In genomic region chr16:91362616-91363272, GRCm38 (mm10) we compare ENCODE assay signal across 9 mouse cellular contexts. TPM values are rescaled to one million over a fixed set of nuclear protein-coding genes. Genes with fewer than 3 reads are reported as not detected.
DNase-seq lines count a peak whose midpoint lies in the region; ATAC-seq and TF ChIP-seq lines count a peak whose summit lies in the region.
"Had no signal": no experiment of that assay in that cellular context is flagged by ENCODE, and none has a peak within 500 bp of the region (broad histone marks: within the 10 kb centered on the region; RNA-seq: fewer than 3 reads in every experiment).

No protein-coding gene starts in this region.

- no peaks in the 10 kb centered on the region for H3K36me3 ChIP-seq in heart, postnatal 0 days (replicated peaks; ENCODE audit: control insufficient read depth, insufficient read depth, low read length)
- H3K36me3 ChIP-seq in liver, embryonic 14.5 days (replicated peaks; ENCODE audit: control insufficient read depth, insufficient read depth, low read depth) = no peaks in the 10 kb centered on the region
- H3K36me3 ChIP-seq: midbrain, embryonic 12.5 days had no signal

- H3K4me2 ChIP-seq in heart, postnatal 0 days (ENCODE audit: low read depth, low read length) = peak overlapping the region; percentile 17; the same call in 1 of the 2 replicates
- no peak overlapping the region for H3K4me2 ChIP-seq in liver, embryonic 14.5 days (ENCODE audit: low read depth)
- H3K4me2 ChIP-seq: midbrain, embryonic 12.5 days had no signal

- H3K27me3 ChIP-seq in heart, postnatal 0 days (ENCODE audit: control insufficient read depth, insufficient read depth, low read length) = no peaks in the 10 kb centered on the region
- H3K27me3 ChIP-seq in liver, embryonic 14.5 days (ENCODE audit: control insufficient read depth, insufficient read depth, low read length) = no peaks in the 10 kb centered on the region
- H3K27me3 ChIP-seq: midbrain, embryonic 12.5 days had no signal

- peak overlapping the region; percentile 75 for H3K27ac ChIP-seq in heart, postnatal 0 days (ENCODE audit: low read depth)
- peak overlapping the region; percentile 25 for H3K27ac ChIP-seq in liver, embryonic 14.5 days
- H3K27ac ChIP-seq: midbrain, embryonic 12.5 days had no signal

- no peak overlapping the region for H3K4me3 ChIP-seq in heart, postnatal 0 days (ENCODE audit: low read depth, low read length)
- H3K4me3 ChIP-seq in liver, embryonic 14.5 days (ENCODE audit: insufficient read depth in 1 of 2, low read depth in 2 of 2, low read length in 2 of 2) = no peak overlapping the region
- H3K4me3 ChIP-seq: midbrain, embryonic 12.5 days had no signal

- no peaks in the 10 kb centered on the region for H3K9me3 ChIP-seq in heart, postnatal 0 days (replicated peaks; ENCODE audit: control insufficient read depth, low read length)
- H3K9me3 ChIP-seq in liver, embryonic 14.5 days (ENCODE audit: control insufficient read depth, low read length) = no peaks in the 10 kb centered on the region
- H3K9me3 ChIP-seq: midbrain, embryonic 12.5 days had no signal

- H3K9ac ChIP-seq in heart, postnatal 0 days (replicated peaks; ENCODE audit: low read depth, low read length) = no peak overlapping the region
- H3K9ac ChIP-seq in liver, embryonic 14.5 days (replicated peaks) = no peak overlapping the region
- H3K9ac ChIP-seq: midbrain, embryonic 12.5 days had no signal

- TF ChIP-seq POLR2A in brain, embryonic 14.5 days (IDR thresholded peaks at IDR 0.05; ENCODE audit: borderline replicate concordance, extremely low read depth, insufficient read depth, insufficient read length, poor library complexity, severe bottlenecking) = no peak

- TF ChIP-seq EP300 in heart, postnatal 0 days (IDR thresholded peaks at IDR 0.05; ENCODE audit: low read depth) = no peak
- TF ChIP-seq EP300 in liver, embryonic 14.5 days (IDR thresholded peaks at IDR 0.05; ENCODE audit: low read depth) = no peak

- WGBS in heart, postnatal 0 days = 27% methylated on average over 12 of the region's 12 CpGs
- WGBS in liver, embryonic 14.5 days (ENCODE audit: insufficient replicate concordance) = 56% methylated on average over 12 of the region's 12 CpGs

- ATAC-seq in heart, postnatal 0 days (ENCODE audit: insufficient read depth, low read depth) = peak; percentile 45
- no peak for ATAC-seq in liver, embryonic 14.5 days (ENCODE audit: insufficient read depth)

- peaks cover 17% of the 10 kb centered on the region for H3K4me1 ChIP-seq in heart, postnatal 0 days (ENCODE audit: control insufficient read depth, insufficient read depth)
- peaks cover 9 to 59% of the 10 kb centered on the region in 2 experiments for H3K4me1 ChIP-seq in liver, embryonic 14.5 days (replicated peaks; ENCODE audit: control insufficient read depth in 2 of 2, insufficient read depth in 2 of 2, low read length in 1 of 2)
- H3K4me1 ChIP-seq: midbrain, embryonic 12.5 days had no signal

- no peak for TF ChIP-seq CTCF in brain, embryonic 14.5 days (IDR thresholded peaks at IDR 0.05; ENCODE audit: borderline replicate concordance, extremely low read depth, insufficient read depth, insufficient read length)
- no peak for TF ChIP-seq CTCF in heart, postnatal 0 days (IDR thresholded peaks at IDR 0.05; ENCODE audit: low read depth)
- no peak for TF ChIP-seq CTCF in liver, embryonic 14.5 days (IDR thresholded peaks at IDR 0.05; ENCODE audit: low read depth)

- peak; percentile 90 for DNase-seq in NIH3T3 (ENCODE audit: low read depth)
- DNase-seq in brain, embryonic 14.5 days (ENCODE audit: low read depth) = peak; percentile 40
- DNase-seq in heart, postnatal 0 days (ENCODE audit: low spot score) = peak; percentile 52
- no peak for DNase-seq in liver, embryonic 14.5 days (ENCODE audit: low read depth in 3 of 3, low spot score in 3 of 3)
- DNase-seq in frontal cortex, postnatal 25 days (ENCODE audit: low spot score in 2 of 2) = no peak
- no peak for DNase-seq in layer of hippocampus, adult 9-11 months
- no peak for DNase-seq in cerebellum, adult 11 months
- DNase-seq in left cerebral cortex, adult 9 months (ENCODE audit: low spot score in 2 of 2) = no peak

RNA-seq across cellular contexts. Expression of gene Ifnar2, which starts 9.8 kb away (rescaled TPM):
- polyA plus RNA-seq in brain, embryonic 14.5 days (2012; rRNA removed) = 20.5 and 24.1 TPM in 2 replicates
- 30.0 and 31.0 TPM in 2 replicates for total RNA-seq in heart, postnatal 0 days (2014; rRNA removed; ENCODE audit: low replicate concordance)
- 48.8 and 49.8 TPM in 2 replicates for polyA plus RNA-seq in heart, postnatal 0 days (2015; fragmentation: Nextera tagmentation; extraction: Ambion mirVana)
- polyA plus RNA-seq in liver, embryonic 14.5 days (2012; rRNA removed) = 23.0 and 33.1 TPM in 2 replicates
- 68.4 and 74.4 TPM in 2 replicates for polyA plus RNA-seq in liver, embryonic 14.5 days (2014; fragmentation: Nextera tagmentation; extraction: Ambion mirVana)

RNA-seq across cellular contexts. Expression of gene Gm21970, which starts 28.8 kb away (rescaled TPM):
- polyA plus RNA-seq in brain, embryonic 14.5 days (2012; rRNA removed) = 0.11 TPM in 1 of 2 replicates, not detected in the other
- total RNA-seq in heart, postnatal 0 days (2014; rRNA removed; ENCODE audit: low replicate concordance) = 2.4 TPM in 1 of 2 replicates, not detected in the other
- 0.27 TPM in 1 of 2 replicates, not detected in the other for polyA plus RNA-seq in heart, postnatal 0 days (2015; fragmentation: Nextera tagmentation; extraction: Ambion mirVana)
- 0.04 and 0.14 TPM in 2 replicates for polyA plus RNA-seq in liver, embryonic 14.5 days (2012; rRNA removed)
- 0.67 TPM in 1 of 2 replicates, not detected in the other for polyA plus RNA-seq in liver, embryonic 14.5 days (2014; fragmentation: Nextera tagmentation; extraction: Ambion mirVana)
- polyA plus RNA-seq: midbrain, embryonic 12.5 days had no signal

RNA-seq across cellular contexts. Expression of gene Il10rb, which starts 43.2 kb away (rescaled TPM):
- 6.1 and 7.0 TPM in 2 replicates for polyA plus RNA-seq in brain, embryonic 14.5 days (2012; rRNA removed)
- 44.4 and 63.3 TPM in 2 replicates for total RNA-seq in heart, postnatal 0 days (2014; rRNA removed; ENCODE audit: low replicate concordance)
- 89.0 and 99.4 TPM in 2 replicates for polyA plus RNA-seq in heart, postnatal 0 days (2015; fragmentation: Nextera tagmentation; extraction: Ambion mirVana)
- 12.4 and 12.7 TPM in 2 replicates for polyA plus RNA-seq in liver, embryonic 14.5 days (2012; rRNA removed)
- 24.9 and 28.7 TPM in 2 replicates for polyA plus RNA-seq in liver, embryonic 14.5 days (2014; fragmentation: Nextera tagmentation; extraction: Ambion mirVana)

Comparison
In these comparisons a context has a peak if more than half of its experiments do, and no peak if none do; other contexts are left out.
1. DNase-seq: peak in NIH3T3 (single experiment), brain, embryonic 14.5 days (single experiment) and heart, postnatal 0 days (single experiment); none in liver, embryonic 14.5 days (0 of 3), frontal cortex, postnatal 25 days (0 of 2), layer of hippocampus, adult 9-11 months (single experiment), cerebellum, adult 11 months (single experiment) and left cerebral cortex, adult 9 months (0 of 2).